Mouse (Mus musculus): ENCODE results near the gene Btg3. TPM values are rescaled to one million over a fixed set of nuclear protein-coding genes. Genes with fewer than 3 reads are reported as not detected.

Btg3 gene
- polyA plus RNA-seq, 1 experiment from 2014 or later: 37.6 TPM

DNA sequence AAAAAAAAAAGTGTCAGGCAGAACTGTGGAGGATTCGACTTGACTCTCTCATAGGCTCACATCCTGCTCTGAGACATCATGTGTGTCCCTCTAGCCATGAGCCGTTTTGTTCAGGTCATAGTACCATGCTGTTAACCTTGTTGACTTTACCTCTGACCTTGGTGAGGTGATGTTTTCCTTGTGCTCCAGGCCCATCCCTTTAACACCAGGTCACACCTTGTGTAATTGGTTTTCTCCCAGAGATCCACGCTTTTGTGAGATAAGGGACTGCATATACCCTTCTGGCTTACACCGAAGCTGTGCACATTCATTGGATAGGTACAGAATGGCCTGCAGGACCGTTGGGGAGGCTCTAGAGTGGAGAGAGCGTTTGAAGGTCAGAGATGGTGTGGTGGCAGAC lies 67.7 kb downstream of the Btg3 start:
- Histone ChIP-seq H3K4me1 (peaks cover 23% of the 10 kb centered on the region), H3K36me3 (peaks cover 10% of the 10 kb centered on the region; the same call in 1 of the 2 replicates), H3K9ac (no peak overlapping the region), H3K4me2 (replicated peaks) (no peak overlapping the region), H3K9me3 (no peaks in the 10 kb centered on the region), H3K27ac (no peak overlapping the region), H3K4me3 (no peak overlapping the region), H3K27me3 (replicated peaks) (no peaks in the 10 kb centered on the region)
- WGBS: 87% methylated on average over 6 of the region's 6 CpGs
- no peak for ATAC-seq (ENCODE audit: low FRiP score, low read depth)

DNA sequence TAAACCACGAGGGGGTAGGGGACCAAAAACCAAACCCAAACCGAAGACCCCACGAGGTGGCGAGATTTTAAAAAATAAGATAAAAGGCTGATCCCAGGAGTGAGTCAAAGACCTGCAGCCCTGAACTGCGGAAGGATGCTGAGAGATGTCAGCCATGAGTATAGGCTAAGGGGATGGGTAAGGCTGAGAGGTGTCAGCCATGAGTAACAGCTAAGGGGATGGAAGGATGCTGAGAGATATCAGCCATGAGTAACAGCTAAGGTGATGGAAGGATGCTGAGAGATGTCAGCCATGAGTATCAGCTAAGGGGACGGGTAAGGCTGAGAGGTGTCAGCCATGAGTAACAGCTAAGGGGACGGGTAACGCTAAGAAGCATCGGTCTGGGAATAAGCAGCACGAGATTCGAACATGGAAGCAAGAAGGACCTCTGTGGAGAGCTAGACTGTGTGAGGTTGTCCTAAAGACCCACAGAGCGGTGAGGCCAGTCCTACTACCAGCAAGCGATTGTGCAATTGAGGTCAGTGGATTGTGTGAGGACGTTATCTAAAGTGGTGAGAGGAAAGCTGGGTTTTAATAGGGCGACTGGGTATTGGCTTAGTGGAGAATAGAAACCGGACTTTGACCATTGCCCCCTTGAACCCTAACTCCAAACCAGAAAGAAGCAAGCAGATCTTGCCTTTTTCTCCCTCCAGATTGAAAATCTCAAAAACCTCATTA lies 69.4 kb downstream of the Btg3 start:
- Histone ChIP-seq H3K27me3 (replicated peaks) (no peaks in the 10 kb centered on the region), H3K4me3 (no peak overlapping the region)
- WGBS: 94% methylated on average over 16 of the region's 16 CpGs

DNA sequence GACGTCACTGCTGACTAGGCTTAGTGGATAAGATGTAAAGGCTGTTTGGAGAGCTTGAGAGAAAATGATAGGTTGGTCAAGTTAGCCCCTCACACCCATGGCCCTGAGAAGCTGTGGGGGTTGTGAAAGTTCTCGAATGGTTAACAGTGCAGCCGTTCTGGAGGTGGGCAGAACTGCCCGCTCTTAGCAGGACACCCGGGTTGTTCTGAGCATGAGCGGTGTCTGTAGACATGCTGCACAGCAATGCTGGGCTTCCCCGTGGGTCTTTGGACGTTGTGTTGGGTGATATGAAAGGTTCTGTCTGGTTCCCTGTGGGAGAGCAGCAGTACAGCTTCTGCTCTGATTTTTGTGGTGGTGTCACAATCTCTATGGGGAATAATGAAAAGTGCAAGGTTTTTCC lies 70.4 kb downstream of the Btg3 start:
- Histone ChIP-seq H3K27me3 (replicated peaks) (no peaks in the 10 kb centered on the region), H3K27ac (no peak overlapping the region), H3K4me2 (replicated peaks) (no peak overlapping the region), H3K9me3 (no peaks in the 10 kb centered on the region), H3K4me3 (no peak overlapping the region), H3K9ac (no peak overlapping the region), H3K36me3 (peaks cover 10% of the 10 kb centered on the region; the same call in 1 of the 2 replicates), H3K4me1 (peaks cover 16% of the 10 kb centered on the region)
- 90% methylated on average over 8 of the region's 8 CpGs for WGBS
- ATAC-seq (ENCODE audit: low FRiP score, low read depth): no peak

More for the DNA sequence above, 69.4 kb downstream of the Btg3 start:
- ATAC-seq (ENCODE audit: low FRiP score, low read depth): no peak
- H3K9ac ChIP-seq: no peak overlapping the region
- no peak overlapping the region for H3K4me2 ChIP-seq (replicated peaks)
- H3K9me3 ChIP-seq: no peaks in the 10 kb centered on the region
- peaks cover 17% of the 10 kb centered on the region for H3K4me1 ChIP-seq
- peaks cover 10% of the 10 kb centered on the region; the same call in 1 of the 2 replicates for H3K36me3 ChIP-seq
- no peak overlapping the region for H3K27ac ChIP-seq

DNA sequence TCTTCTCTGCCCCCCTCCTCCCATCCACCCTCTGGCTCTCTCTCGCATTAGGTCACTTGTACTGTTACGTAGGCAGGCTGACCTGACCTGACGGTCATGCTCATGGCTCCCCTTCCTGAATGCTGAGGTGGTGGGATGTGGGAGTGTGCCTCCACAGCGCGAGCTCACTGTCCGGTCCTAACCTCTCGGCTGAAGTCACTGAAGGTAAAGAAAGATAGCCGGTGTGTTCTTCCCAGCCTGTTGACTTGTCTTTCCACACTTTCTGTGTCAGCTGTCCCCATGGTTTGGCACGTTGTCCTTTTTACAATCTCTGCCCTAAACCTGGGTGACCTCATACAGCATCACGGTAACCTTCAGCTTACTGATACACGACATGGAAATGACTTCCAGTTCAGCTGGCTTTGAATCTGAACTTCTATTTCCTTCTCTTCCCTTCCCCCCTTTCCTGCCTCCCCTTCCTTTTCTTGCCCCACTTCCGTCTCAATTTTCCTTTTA lies 71.3 kb downstream of the Btg3 start:
- Histone ChIP-seq H3K27ac (no peak overlapping the region), H3K4me2 (replicated peaks) (no peak overlapping the region), H3K4me1 (peaks cover 16% of the 10 kb centered on the region), H3K9me3 (no peaks in the 10 kb centered on the region), H3K36me3 (peaks cover 10% of the 10 kb centered on the region; the same call in 1 of the 2 replicates), H3K4me3 (no peak overlapping the region), H3K27me3 (replicated peaks) (no peaks in the 10 kb centered on the region), H3K9ac (no peak overlapping the region)
- ATAC-seq (ENCODE audit: low FRiP score, low read depth): no peak
- 85% methylated on average over 12 of the region's 12 CpGs for WGBS

DNA sequence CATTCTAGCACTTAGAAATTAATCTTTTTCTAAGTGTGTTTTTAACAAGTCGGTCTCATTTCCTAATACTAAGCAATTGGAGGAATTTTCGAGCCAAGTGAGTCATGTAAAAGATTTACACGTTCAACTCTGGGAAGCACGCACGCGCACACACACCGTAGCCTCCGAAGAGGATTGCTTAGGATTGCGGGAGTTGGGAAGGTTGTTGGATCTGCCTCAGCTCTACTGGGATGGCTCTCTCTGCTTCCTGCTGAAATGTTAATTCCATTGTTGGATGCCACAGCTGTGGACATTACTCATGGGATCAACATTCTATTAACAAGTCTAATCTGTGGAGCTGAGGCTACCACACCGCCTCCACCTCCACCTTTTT lies 74.3 kb downstream of the Btg3 start:
- Histone ChIP-seq H3K4me3 (peak overlapping the region; percentile 93), H3K9ac (peak overlapping the region; percentile 92), H3K27ac (no peak overlapping the region), H3K4me2 (replicated peaks) (peak overlapping the region; percentile 76), H3K36me3 (no peaks in the 10 kb centered on the region), H3K4me1 (peaks cover 13% of the 10 kb centered on the region), H3K9me3 (no peaks in the 10 kb centered on the region), H3K27me3 (replicated peaks) (no peaks in the 10 kb centered on the region)
- no peak for ATAC-seq (ENCODE audit: low FRiP score, low read depth)
- 4% methylated on average over 10 of the region's 10 CpGs for WGBS

DNA sequence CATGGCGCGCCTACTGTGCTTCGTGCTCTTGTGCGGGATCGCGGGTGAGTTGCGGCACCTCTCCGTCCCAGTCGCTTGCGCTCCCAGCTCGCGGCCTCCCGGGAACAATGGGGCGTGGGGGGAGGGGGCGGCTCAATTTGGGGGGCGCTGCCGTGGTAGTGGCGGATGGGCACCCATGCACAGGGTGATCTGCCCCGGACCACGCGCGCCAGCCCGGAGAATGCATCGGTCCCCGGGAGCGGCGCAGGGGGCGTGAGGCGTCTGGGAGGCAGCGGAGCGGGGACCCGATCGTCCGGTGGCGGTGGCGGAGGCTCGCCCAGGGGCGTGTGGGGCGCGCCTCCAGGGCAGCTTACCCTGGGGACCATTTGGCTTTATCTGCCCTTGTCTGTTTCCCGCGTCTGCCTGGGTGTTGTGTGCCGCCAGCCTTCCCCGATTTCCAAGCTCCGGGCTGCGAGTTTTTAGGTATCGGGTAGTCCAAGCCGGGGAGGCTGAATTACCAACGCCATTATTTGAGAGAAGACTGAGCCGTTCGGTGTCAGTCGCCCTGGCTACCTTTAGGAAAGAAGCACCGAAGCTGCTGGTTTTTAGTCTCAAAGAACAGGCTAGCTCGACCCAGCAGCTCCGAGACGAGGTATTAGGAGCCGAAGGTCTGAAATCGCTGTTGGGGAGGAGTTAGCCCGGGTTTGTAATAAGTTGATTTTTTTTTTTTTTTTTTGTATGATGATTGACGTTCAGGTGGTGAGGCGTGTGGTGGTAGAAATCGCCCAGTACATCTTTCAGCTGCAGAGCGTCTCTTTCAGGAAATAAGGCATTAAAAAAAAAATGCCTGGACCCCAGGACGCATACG lies 74.9 kb downstream of the Btg3 start:
- H3K4me3 ChIP-seq: peak overlapping the region; percentile 93
- peak; percentile 70 for ATAC-seq (ENCODE audit: low FRiP score, low read depth)
- no peaks in the 10 kb centered on the region for H3K9me3 ChIP-seq
- H3K4me1 ChIP-seq: peaks cover 13% of the 10 kb centered on the region
- H3K27me3 ChIP-seq (replicated peaks): no peaks in the 10 kb centered on the region
- WGBS: under 1% methylated on average over 65 of the region's 65 CpGs
- H3K36me3 ChIP-seq: no peaks in the 10 kb centered on the region
- H3K4me2 ChIP-seq (replicated peaks): peak overlapping the region; percentile 76
- peak overlapping the region; percentile 92 for H3K9ac ChIP-seq
- peak overlapping the region; percentile 75 for H3K27ac ChIP-seq

DNA sequence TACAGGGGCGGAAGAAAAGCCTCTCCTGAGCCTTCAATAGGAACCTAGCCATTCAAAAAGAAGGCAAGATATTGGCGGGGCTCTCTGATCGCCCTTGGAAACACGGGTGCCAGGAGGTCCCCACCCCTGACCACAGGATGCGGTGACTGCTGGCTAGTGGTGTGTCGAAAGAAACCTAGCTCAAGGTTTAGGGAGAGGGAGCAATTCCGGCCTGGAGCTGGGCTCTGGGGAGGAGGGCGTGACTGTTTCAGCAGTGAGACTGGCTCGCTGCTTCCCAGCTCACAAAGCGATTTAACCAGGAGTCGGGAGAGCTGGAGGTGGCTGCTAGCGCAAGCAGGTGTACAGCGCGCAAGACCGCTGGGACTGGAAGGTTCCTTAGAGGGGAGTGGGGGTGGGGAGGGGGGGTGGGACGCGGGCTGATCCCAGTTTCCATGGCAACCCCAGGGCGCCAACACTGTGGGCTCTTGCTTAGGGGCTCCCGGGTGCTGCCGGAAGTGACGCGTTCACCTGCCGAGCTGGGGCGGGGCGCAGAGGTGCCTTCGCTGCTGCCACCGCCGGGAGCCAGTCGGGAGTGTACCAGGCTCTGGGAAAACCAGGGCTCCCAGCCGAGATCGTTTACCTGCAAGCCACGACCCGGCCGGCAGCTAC lies 75.7 kb downstream of the Btg3 start, which contains the start of gene Cxadr:
Gene Cxadr (plus strand): TSS at position 307 of the 648 bp plus-strand sequence.
- Histone ChIP-seq H3K27me3 (replicated peaks) (no peaks in the 10 kb centered on the region), H3K4me1 (peaks cover 13% of the 10 kb centered on the region), H3K27ac (peak within 1 kb of the TSS; percentile 75), H3K4me3 (peak within 1 kb of the TSS; percentile 93), H3K36me3 (no peaks in the 10 kb centered on the region), H3K4me2 (replicated peaks) (peak within 1 kb of the TSS; percentile 76), H3K9me3 (no peaks in the 10 kb centered on the region), H3K9ac (peak within 1 kb of the TSS; percentile 92)
- under 1% methylated on average over 34 of the region's 34 CpGs for WGBS
- peak; percentile 96 for ATAC-seq (ENCODE audit: low FRiP score, low read depth)

DNA sequence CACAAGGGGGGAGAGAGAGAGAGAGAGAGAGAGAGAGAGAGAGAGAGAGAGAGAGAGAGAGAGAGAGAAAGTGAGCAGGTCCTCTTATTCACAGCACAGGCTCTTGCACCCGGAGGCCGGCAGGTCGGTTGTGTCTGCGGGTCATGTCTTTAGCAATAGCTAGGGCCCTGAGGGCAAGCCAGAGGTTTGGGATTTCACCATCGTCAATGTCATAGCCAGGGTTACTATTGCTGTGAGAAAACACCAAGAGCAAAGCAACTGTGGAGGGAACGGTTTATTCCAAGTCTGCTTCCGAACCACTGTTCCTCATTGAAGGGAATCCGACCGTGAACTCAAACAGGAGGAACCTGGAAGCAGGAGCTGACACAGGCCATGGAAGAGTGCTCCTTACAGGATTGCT lies 80.9 kb downstream of the Btg3 start:
- Histone ChIP-seq H3K9me3 (no peaks in the 10 kb centered on the region), H3K27me3 (replicated peaks) (no peaks in the 10 kb centered on the region; the same call in 1 of the 2 replicates), H3K4me3 (no peak overlapping the region), H3K36me3 (no peaks in the 10 kb centered on the region), H3K27ac (no peak overlapping the region), H3K4me1 (no peaks in the 10 kb centered on the region), H3K4me2 (replicated peaks) (no peak overlapping the region), H3K9ac (no peak overlapping the region)
- WGBS: 73% methylated on average over 9 of the region's 9 CpGs
- ATAC-seq (ENCODE audit: low FRiP score, low read depth): no peak

DNA sequence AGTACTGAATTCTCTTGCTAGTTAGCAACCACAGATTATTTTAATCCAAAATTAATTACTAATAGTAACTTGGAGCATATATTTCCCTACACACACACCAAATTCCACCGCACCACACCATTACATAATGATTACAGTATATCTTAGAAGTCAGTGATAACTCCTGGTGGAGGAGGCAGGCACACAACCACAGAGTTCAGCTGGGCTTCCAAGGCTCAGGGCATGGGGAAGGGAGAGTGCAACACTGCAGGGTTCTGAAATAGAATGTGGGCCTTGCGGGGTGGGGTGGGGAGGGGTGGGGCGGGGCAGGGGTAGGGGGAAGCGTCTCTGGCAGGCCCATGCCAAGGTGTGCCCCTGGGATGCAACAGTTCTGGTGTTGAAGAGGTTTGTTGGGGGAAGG lies 81.4 kb downstream of the Btg3 start:
- no peaks in the 10 kb centered on the region for H3K36me3 ChIP-seq
- H3K9ac ChIP-seq: no peak overlapping the region
- H3K27me3 ChIP-seq (replicated peaks): no peaks in the 10 kb centered on the region; the same call in 1 of the 2 replicates
- no peaks in the 10 kb centered on the region for H3K4me1 ChIP-seq
- H3K4me3 ChIP-seq: no peak overlapping the region
- no peak overlapping the region for H3K27ac ChIP-seq
- no peak for ATAC-seq (ENCODE audit: low FRiP score, low read depth)
- H3K4me2 ChIP-seq (replicated peaks): no peak overlapping the region
- no peaks in the 10 kb centered on the region for H3K9me3 ChIP-seq
- WGBS: 67% methylated on average over 4 of the region's 4 CpGs

DNA sequence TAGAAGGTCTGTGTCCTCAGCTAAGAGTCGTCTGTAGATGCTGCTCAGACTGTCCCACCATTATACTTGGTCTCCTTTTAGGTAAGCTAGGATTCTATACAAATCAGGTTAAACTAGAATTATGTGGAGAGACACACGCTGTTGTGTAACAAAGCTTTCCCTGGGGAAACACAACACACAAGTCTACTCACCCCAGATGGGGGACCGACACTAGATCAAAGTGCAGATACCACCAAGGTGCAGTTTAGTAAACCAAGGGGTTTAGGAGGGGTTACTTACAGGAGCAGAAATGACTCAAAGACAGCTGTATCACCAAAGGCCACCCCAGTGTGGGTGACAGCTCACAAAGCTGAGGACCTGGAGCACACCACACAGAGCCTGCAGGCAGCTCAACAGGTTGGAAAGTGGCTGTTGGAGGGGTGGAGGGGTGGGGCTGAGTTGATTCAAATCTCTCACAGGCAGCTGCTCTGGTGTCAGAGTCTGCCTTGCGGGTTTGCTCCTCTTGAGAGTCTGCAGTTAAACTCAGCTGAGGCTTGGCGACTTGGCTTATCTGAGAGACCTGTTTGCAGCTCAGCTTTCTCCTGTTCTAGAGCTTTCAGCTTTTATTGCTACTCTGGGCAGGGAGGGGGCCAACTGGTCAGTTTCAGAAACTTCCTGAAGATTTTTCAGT lies 82.3 kb downstream of the Btg3 start:
- no peak overlapping the region for H3K27ac ChIP-seq
- no peaks in the 10 kb centered on the region for H3K36me3 ChIP-seq
- WGBS: 52% methylated on average over 5 of the region's 5 CpGs
- no peaks in the 10 kb centered on the region for H3K4me1 ChIP-seq
- no peak overlapping the region for H3K4me2 ChIP-seq (replicated peaks)
- H3K27me3 ChIP-seq (replicated peaks): no peaks in the 10 kb centered on the region; the same call in 1 of the 2 replicates
- H3K4me3 ChIP-seq: no peak overlapping the region
- ATAC-seq (ENCODE audit: low FRiP score, low read depth): no peak
- H3K9ac ChIP-seq: no peak overlapping the region
- H3K9me3 ChIP-seq: no peaks in the 10 kb centered on the region

DNA sequence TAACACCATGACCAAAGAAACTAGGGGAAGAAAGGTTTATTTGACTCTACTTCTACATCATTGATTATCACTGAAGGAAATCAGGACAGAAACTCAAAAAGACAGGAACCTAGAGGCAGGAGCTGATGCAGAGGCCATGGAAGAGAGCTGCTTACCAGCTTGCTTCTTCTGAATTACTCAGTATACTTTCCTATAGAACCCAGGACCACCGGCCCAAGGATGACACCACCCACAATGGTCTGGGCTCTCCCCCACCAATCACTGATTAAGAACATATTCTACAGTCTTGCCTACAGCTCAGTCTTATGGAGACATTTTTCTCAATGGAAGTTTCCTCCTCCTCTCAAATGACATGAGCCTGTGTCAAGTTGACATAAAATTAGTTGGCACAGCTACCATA lies 82.9 kb downstream of the Btg3 start:
- Histone ChIP-seq H3K4me3 (no peak overlapping the region), H3K4me1 (no peaks in the 10 kb centered on the region), H3K27ac (no peak overlapping the region), H3K4me2 (replicated peaks) (no peak overlapping the region), H3K9me3 (no peaks in the 10 kb centered on the region), H3K9ac (no peak overlapping the region), H3K36me3 (no peaks in the 10 kb centered on the region), H3K27me3 (replicated peaks) (no peaks in the 10 kb centered on the region; the same call in 1 of the 2 replicates)
- 80% methylated on average over 1 of the region's 1 CpGs for whole genome bisulfite sequencing
- ATAC-seq (ENCODE audit: low FRiP score, low read depth): no peak
